Mouse (Mus musculus) thymus, adult 2 months (tissue): ENCODE data around the gene Slc36a1.

Experiments
- CTCF ChIP-seq: fragments of 200-500 bp; IDR thresholded peaks from 2 replicates; pipeline ENCODE4 v1.5.1; 2012; ENCODE audit warnings: mild to moderate bottlenecking, control low read depth, low read length, moderate library complexity, borderline replicate concordance; ENCODE audit not compliant: control insufficient read depth, poor library complexity, insufficient read depth; ENCODE audit errors: extremely low read depth
- POLR2A ChIP-seq: fragments of 200-500 bp; IDR thresholded peaks from 2 replicates; pipeline ENCODE4 v1.6.1; 2012; ENCODE audit warnings: mild to moderate bottlenecking, low read length, control low read depth, moderate library complexity; ENCODE audit not compliant: control insufficient read depth, poor library complexity, insufficient read depth; ENCODE audit errors: extremely low read depth

DNA sequence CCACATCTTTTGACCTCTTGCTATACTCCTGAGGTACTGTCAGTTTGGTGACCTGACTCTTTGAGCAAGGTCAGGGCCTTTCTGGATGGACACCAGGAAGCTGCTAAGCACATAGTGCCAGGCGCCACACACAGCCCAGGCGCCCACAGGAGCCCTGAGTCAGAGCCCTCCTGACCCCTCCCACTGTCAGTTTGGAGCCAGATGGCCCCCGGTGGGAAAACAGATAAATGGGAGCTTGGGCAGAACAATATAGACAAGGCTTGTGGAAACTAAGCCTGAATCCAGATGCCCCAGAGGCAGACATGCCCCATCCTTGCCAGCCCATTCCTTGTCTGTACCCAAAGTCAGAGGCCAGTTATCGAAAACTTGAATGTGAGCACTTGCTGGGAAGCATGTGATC is 30.6 kb downstream of the Slc36a1 start:
- TF ChIP-seq CTCF: no peak
- TF ChIP-seq POLR2A: no peak
